Mouse (Mus musculus) c-Kit-positive CD71-positive TER-119-positive erythroid progenitor cells, embryonic 14.5 days (primary cell): Measurements from ENCODE around the gene Ccdc34.

Source experiments
- DNase-seq: peaks from one replicate; pipeline ENCODE4 v3.0.0-alpha.2; 2013; ENCODE audit warnings: low spot score

The Ccdc34 gene

GRCm38 (mm10) chr2:110214991-110215684, 197.5 kb downstream of the Ccdc34 start:
- no peak for DNase-seq

GRCm38 (mm10) chr2:110215685-110216058, 198.1 kb downstream of the Ccdc34 start:
- no peak for DNase-seq

DNA sequence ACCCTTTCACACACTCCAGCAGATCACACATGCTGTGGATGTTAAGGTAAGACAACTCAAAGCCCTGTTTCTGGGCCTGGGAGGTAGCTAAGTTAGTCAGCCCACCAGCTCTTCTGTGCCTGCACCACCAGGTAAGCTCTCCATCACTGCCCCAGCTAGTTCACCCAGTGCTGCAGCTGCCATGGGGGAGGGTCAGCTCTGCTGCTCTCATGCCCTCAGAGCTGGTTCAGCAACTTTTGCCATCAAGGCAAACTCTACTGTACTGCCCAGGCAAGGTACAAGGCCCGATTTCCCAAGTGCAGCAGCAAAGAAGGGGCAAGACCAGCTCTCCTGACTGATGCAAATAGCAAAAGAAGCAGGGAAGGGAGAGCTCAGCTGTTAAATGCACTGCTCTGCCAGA, 202.9 kb downstream of the Ccdc34 start:
- no peak for DNase-seq

- DNase-seq = no peak
These were observed 205.2 kb downstream of the Ccdc34 start for GRCm38 (mm10) chr2:110222793-110223192.
